Mouse (Mus musculus) limb, embryonic 11.5 days (tissue): Measurements from ENCODE around the gene Prss36. TPM values are rescaled to one million over a fixed set of nuclear protein-coding genes. Genes with fewer than 3 reads are reported as not detected.

Experiments used
- ATAC-seq: fragments of 200-750 bp; cut with Nextera tagmentation; 2 replicates; pipeline ENCODE4 v1.8.0; 2017; ENCODE audit warnings: low read depth; ENCODE audit not compliant: insufficient number of reproducible peaks, low FRiP score, low TSS enrichment
- DNase-seq: peaks from one replicate; pipeline ENCODE4 v3.0.0-alpha.2; 2015; ENCODE audit warnings: low spot score
- H3K27ac ChIP-seq: fragments of 300-500 bp; sonication (generic); replicated peaks from 2 replicates; pipeline ENCODE4 v1.5.1; 2014; ENCODE audit warnings: low read depth, mild to moderate bottlenecking, low read length
- H3K27me3 ChIP-seq: fragments of 300-500 bp; sonication (generic); 2 replicates; pipeline ENCODE4 v1.6.1; 2014; ENCODE audit warnings: mild to moderate bottlenecking, low read length, mixed read lengths; ENCODE audit not compliant: control insufficient read depth, insufficient read depth
- H3K36me3 ChIP-seq: fragments of 300-500 bp; sonication (generic); 2 replicates; pipeline ENCODE4 v1.6.1; 2014; ENCODE audit warnings: mild to moderate bottlenecking, low read length, moderate library complexity, mixed read lengths; ENCODE audit not compliant: control insufficient read depth, insufficient read depth
- H3K4me1 ChIP-seq: fragments of 300-500 bp; sonication (generic); 2 replicates; pipeline ENCODE4 v1.6.1; 2014; ENCODE audit warnings: low read length, mixed read lengths; ENCODE audit not compliant: control insufficient read depth, insufficient read depth
- H3K4me2 ChIP-seq: fragments of 300-500 bp; sonication (generic); 2 replicates; pipeline ENCODE4 v1.6.1; 2014; ENCODE audit warnings: low read depth, mild to moderate bottlenecking, moderate library complexity; ENCODE audit not compliant: severe bottlenecking
- H3K4me3 ChIP-seq: fragments of 300-500 bp; sonication (generic); 2 replicates; pipeline ENCODE4 v1.5.1; 2014; ENCODE audit warnings: low read depth, low read length
- H3K9ac ChIP-seq: fragments of 300-500 bp; sonication (generic); 2 replicates; pipeline ENCODE4 v1.6.1; 2014; ENCODE audit warnings: mild to moderate bottlenecking, low read length
- H3K9me3 ChIP-seq: fragments of 300-500 bp; sonication (generic); 2 replicates; pipeline ENCODE4 v1.6.1; 2016; ENCODE audit warnings: low read length; ENCODE audit not compliant: control insufficient read depth
- WGBS: fragments of 180-500 bp; shearing (Covaris S2); extraction: QIAGEN DNeasy Blood & Tissue Kit; methylation state at CpG from one replicate; pipeline ENCODE4 v1.1.7; 2014; 5-methylcytosine and 5-hydroxymethylcytosine counted together
- polyA plus RNA-seq: library from polyadenylated mRNA; unstranded; fragments of >200 nt; fragmentation: Nextera tagmentation; extraction: Ambion mirVana; gene quantifications from 2 replicates; pipeline ENCODE4 v1.2.1, GENCODE M21; 2014

The Prss36 gene
- polyA plus RNA-seq: 11.5 and 13.3 TPM in 2 replicates

DNA sequence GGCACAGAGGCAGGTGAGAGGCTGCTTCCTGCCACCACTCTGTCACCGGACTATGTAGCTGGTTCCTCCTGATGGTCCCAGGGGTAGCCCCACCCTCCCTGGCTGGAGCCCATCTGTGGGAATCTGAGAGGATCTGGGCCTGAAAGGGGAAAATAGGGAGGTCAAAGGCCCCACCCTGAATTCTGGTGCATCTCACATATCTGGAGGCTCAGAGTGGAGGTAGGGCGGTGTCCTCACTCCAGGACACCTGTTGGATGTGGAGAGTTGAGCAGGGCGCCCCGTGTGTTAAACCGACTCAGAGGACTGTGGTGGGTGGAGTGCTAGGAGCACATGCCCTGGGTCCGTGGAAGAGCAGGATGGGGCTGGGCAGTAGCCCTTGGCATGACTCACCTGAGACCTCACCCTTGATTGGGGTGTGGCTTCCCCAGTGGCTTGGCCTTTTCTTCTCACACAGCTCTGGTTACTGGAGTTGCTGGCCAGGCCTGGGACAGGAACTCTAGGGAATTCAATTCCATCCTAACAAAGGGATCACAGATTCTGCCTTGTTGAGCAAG, at the start of gene Prss36:
Gene Prss36 (minus strand): TSS at position 256 of the 554 bp plus-strand sequence.
- Histone ChIP-seq H3K4me3 (no peak within 1 kb of the TSS), H3K4me1 (no peaks in the 10 kb centered on the region), H3K9me3 (no peaks in the 10 kb centered on the region), H3K36me3 (no peaks in the 10 kb centered on the region), H3K27me3 (peaks cover 18% of the 10 kb centered on the region), H3K9ac (no peak within 1 kb of the TSS), H3K27ac (no peak within 1 kb of the TSS), H3K4me2 (no peak within 1 kb of the TSS)
- ATAC-seq (no peak), DNase-seq (no peak)
- WGBS: 76% methylated on average over 6 of the region's 6 CpGs

- no peak within 1 kb of the TSS; the same call in 1 of the 2 replicates for H3K27ac ChIP-seq
- H3K4me1 ChIP-seq: peaks cover 3% of the 10 kb centered on the region; the same call in 1 of the 2 replicates
- peak within 1 kb of the TSS; percentile 40 for H3K4me2 ChIP-seq
- H3K36me3 ChIP-seq: peaks cover 2% of the 10 kb centered on the region
- no peak within 1 kb of the TSS; the same call in 1 of the 2 replicates for H3K9ac ChIP-seq
- peak; percentile 44; the same call in 1 of the 2 replicates for ATAC-seq
- 0 out of 2 replicates have a peak within 1 kb of the TSS, but pooled peaks have one; percentile 2 for H3K4me3 ChIP-seq
- 22% methylated on average over 18 of the region's 18 CpGs for WGBS
- peak; percentile 43 for DNase-seq
- no peaks in the 10 kb centered on the region for H3K9me3 ChIP-seq
- no peaks in the 10 kb centered on the region for H3K27me3 ChIP-seq
Observed at GRCm38 (mm10) chr7:127993341-127993977, 46.9 kb upstream of the Prss36 start, which contains the start of gene Pycard. TSS of gene Pycard (minus strand) at chr7:127993867.

DNA sequence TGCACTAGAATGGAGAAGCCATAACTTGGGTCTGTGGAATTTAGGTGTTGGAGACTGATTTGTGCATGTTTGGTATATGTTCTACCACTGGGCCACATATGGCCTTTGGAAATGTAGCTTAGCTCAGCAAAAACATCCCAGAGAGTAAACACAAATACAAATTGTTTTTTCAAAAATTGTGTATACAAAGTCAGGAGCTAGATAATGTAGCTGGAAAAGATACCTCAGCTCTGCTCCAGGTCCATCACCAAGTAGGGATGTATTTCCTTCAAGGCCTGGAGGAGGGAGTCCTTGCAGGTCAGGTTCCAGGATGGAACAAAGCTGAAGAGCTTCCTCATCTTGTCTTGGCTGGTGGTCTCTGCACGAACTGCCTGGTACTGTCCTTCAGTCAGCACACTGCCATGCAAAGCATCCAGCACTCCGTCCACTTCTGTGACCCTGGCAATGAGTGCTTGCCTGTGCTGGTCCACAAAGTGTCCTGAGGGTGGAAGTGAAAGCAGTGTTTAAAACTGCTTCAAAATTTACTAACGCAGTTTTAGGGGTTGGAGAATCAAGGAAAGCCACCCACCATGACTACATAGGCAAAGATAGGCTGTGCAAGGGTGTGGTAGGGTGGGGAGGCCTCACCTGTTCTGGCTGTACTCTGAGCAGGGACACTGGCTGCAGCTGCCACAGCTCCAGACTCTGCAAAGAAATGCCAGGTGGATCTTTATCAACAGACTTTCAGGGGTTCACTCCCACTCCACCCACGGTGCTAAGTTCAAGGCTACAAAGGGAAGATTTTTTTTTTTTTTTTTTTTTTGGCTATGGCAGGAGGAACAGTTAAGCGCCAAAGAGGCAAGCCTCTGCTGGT, 46.2 kb upstream of the Prss36 start:
- Histone ChIP-seq H3K9ac (no peak overlapping the region), H3K4me1 (peaks cover 3% of the 10 kb centered on the region; the same call in 1 of the 2 replicates), H3K27me3 (no peaks in the 10 kb centered on the region), H3K4me3 (0 out of 2 replicates have a peak overlapping the region, but pooled peaks have one; percentile 2), H3K4me2 (peak overlapping the region; percentile 40; the same call in 1 of the 2 replicates), H3K36me3 (peaks cover 2% of the 10 kb centered on the region), H3K27ac (no peak overlapping the region; the same call in 1 of the 2 replicates), H3K9me3 (no peaks in the 10 kb centered on the region)
- WGBS: 50% methylated on average over 5 of the region's 5 CpGs
- DNase-seq: no peak
- ATAC-seq: peak; percentile 29; the same call in 1 of the 2 replicates

GRCm38 (mm10) chr7:127991643-127992487, 45.3 kb upstream of the Prss36 start:
- H3K4me1 ChIP-seq: peaks cover 3% of the 10 kb centered on the region; the same call in 1 of the 2 replicates
- no peak overlapping the region for H3K4me3 ChIP-seq
- H3K9me3 ChIP-seq: no peaks in the 10 kb centered on the region
- peaks cover 2% of the 10 kb centered on the region for H3K36me3 ChIP-seq
- ATAC-seq (no peak), DNase-seq (peak; percentile 85)
- H3K27ac ChIP-seq: no peak overlapping the region
- H3K27me3 ChIP-seq: no peaks in the 10 kb centered on the region
- WGBS: 53% methylated on average over 6 of the region's 6 CpGs
- H3K4me2 ChIP-seq: no peak overlapping the region
- no peak overlapping the region for H3K9ac ChIP-seq

GRCm38 (mm10) chr7:127988904-127989303, 42.4 kb upstream of the Prss36 start:
- DNase-seq: no peak
- ATAC-seq: no peak
- H3K27me3 ChIP-seq: no peaks in the 10 kb centered on the region

DNA sequence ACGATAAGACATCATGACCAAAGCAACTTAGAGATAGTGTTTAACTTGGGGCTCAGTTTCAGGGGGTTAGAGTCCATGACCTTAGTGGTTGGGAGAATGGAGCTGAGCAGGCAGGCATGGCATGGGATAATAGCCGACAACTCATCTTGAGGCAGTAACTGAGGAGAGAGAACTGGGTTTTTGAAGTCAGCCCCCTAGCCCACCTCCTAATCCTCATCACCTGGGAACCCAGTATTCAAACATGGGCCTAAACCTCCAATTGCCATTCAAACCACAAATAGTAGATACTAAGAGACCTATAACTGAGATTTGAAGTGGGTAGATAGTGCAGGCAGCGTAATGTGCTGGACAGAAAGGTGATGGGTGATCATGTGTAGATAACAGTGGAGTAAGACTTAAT, 34.1 kb upstream of the Prss36 start:
- no peak for DNase-seq
- Histone ChIP-seq H3K4me3 (no peak overlapping the region), H3K4me1 (no peaks in the 10 kb centered on the region), H3K27me3 (no peaks in the 10 kb centered on the region), H3K9ac (no peak overlapping the region), H3K9me3 (no peaks in the 10 kb centered on the region), H3K4me2 (no peak overlapping the region), H3K27ac (no peak overlapping the region), H3K36me3 (peaks cover 62% of the 10 kb centered on the region)
- ATAC-seq: no peak
- WGBS: 89% methylated on average over 3 of the region's 3 CpGs

More at GRCm38 (mm10) chr7:127988904-127989303, 42.4 kb upstream of the Prss36 start:
- peaks cover 3% of the 10 kb centered on the region; the same call in 1 of the 2 replicates for H3K4me1 ChIP-seq
- peaks cover 22% of the 10 kb centered on the region for H3K36me3 ChIP-seq
- no peak overlapping the region for H3K9ac ChIP-seq
- H3K4me3 ChIP-seq: no peak overlapping the region
- WGBS: 94% methylated on average over 1 of the region's 1 CpGs
- no peak overlapping the region for H3K4me2 ChIP-seq
- H3K27ac ChIP-seq: no peak overlapping the region
- no peaks in the 10 kb centered on the region for H3K9me3 ChIP-seq

DNA sequence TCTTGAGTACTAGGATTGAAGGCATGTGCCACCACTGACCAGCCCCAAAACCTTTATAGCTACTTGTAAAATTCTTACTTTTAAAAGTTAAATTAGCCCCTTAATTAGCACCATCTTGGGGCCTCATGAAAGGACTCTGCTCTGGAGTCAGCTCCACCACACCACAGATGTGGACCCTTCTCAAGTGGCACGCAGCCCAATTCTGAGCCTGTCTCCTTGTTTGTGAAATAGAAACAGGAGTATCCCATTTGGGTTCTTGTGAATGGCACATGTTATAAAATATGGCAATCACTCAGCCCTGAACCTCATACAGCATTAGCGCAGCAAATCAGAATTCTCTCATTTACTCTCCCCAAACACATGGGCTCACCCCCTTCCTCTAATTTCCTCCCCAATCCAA, 32.3 kb upstream of the Prss36 start:
- Histone ChIP-seq H3K36me3 (peaks cover 59% of the 10 kb centered on the region), H3K9ac (no peak overlapping the region), H3K9me3 (no peaks in the 10 kb centered on the region), H3K4me1 (no peaks in the 10 kb centered on the region), H3K27me3 (no peaks in the 10 kb centered on the region), H3K4me3 (no peak overlapping the region), H3K27ac (no peak overlapping the region), H3K4me2 (no peak overlapping the region)
- ATAC-seq: no peak
- WGBS: 89% methylated on average over 2 of the region's 2 CpGs
- no peak for DNase-seq
